Mouse (Mus musculus) spleen, adult 2 months (tissue): ENCODE results near the gene Olfr970.

Source experiments
- CTCF ChIP-seq: fragments of 200-500 bp; IDR thresholded peaks from 2 replicates; pipeline ENCODE4 v1.5.1; 2011; ENCODE audit warnings: mild to moderate bottlenecking, inconsistent platforms; ENCODE audit not compliant: insufficient read depth, insufficient read length, insufficient replicate concordance; ENCODE audit errors: extremely low read depth
- POLR2A ChIP-seq: fragments of 200-500 bp; IDR thresholded peaks from 2 replicates; pipeline ENCODE4 v1.6.1; 2011; ENCODE audit warnings: low read depth, low read length, inconsistent platforms

DNA sequence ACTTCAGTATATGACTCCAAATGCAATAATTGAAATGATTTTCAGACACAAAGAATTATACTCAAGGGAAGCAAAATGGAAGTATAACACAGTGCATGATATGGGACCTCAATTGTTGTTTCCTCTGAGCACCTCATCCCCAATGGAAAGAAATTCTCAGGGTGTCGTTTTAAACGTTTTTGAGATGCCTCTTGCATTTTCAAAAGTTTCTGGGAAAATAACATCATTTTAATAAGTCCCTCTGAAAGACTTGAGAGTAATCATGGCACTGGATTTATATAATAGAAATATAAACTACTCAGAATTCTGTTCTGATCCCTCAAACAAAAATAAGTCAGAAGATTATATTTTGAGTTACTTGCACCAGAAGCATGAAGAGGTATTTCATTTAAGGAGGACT is 57.5 kb downstream of the Olfr970 start, which contains the start of gene Olfr972:
- TF ChIP-seq CTCF (no peak), POLR2A (no peak)
